Mouse (Mus musculus): ENCODE measurements at regions not wholly inside any gene's neighbourhood (a gene's known extent, or its start where the extent isn't known, plus 50 kb on each side); places are given as distances from the start of the nearest gene placed in this dataset.

- no peak for TF ChIP-seq EP300 (IDR thresholded peaks at IDR 0.05; ENCODE audit: insufficient read depth, low read depth, low read length)
- no peak for TF ChIP-seq POLR2A (IDR thresholded peaks at IDR 0.05; ENCODE audit: insufficient read depth, low read length)
- no peak for TF ChIP-seq CTCF (IDR thresholded peaks at IDR 0.05; ENCODE audit: low read depth, low read length)
Observed at GRCm38 (mm10) chr12:73416367-73416897, 129.8 kb downstream of the Tmem30b start.
